Mouse (Mus musculus) right cerebral cortex, postnatal 4 days (tissue): Measurements from ENCODE around the gene Gins1.
"Not testable (repeated sequence)": the region's sequence is repeated elsewhere in the genome, so short reads cannot be mapped to it uniquely, and the experiment has no call there.

ENCODE experiments used
- DNase-seq: peaks from one replicate; pipeline ENCODE4 v3.0.0-alpha.2; 2022

Gene Gins1

DNA sequence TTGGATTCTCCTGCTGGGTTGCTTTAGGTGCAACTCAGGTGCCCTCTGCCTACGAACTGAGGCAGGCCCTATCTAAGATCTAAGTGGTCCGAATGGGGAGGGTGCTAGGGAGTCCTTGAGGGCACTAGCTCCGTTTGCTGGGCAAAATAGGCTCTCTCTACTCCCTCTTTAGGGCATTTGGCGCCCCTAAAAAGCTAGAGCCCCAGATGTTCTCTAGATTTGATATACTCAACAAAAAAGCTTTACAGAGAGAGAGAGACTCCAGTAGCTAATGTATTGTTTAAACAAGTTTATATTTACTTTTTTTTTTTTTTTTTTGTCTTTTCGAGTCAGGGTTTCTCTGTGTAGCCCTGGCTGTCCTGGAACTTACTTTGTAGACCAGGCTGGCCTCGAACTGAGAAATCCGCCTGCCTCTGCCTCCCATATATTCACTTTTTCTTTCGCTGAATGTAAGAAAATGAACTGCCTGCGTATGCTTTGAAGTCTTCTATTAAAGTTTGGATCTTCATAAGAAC is at the start of gene Gins1:
Gins1 (plus strand) TSS at position 465 of the 515 bp plus-strand sequence.
- no peak for DNase-seq

DNA sequence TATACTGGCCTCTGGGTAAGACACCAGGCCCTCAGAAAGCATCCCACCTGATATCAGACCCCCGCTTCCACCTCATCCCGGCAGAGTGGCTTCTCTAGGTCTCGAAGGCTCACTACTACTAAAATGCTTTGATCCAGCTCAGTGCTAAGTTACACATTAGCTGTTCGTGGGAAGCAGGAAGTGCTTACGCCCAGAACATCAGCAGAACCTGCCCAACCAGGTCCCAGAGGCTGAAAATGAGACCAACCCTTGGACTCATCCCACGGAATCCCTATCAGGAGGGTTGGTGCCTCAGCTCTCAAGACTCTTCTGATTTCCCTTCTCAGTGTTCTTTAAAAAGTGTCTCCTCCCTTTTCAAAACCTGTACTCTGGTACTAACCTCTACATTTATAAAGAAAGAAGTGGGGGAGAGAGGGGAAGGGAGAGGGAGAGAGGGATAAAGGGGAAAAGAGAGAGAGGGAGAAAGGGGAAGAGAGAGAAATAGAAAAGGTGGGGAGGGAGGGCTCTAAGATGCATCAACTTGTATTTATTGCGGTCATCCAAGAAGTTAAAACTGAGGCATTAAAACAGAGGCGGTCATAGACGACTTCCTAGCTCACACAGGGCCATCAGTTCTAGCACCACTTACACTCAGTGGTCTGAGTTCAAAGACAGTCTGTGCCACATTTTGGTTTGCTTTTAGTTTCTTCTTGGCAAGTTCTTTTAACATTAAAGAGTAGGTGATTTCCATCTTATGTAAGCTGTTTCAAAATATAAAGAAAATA is 46.3 kb upstream of the Gins1 start:
- DNase-seq, result no peak

DNA sequence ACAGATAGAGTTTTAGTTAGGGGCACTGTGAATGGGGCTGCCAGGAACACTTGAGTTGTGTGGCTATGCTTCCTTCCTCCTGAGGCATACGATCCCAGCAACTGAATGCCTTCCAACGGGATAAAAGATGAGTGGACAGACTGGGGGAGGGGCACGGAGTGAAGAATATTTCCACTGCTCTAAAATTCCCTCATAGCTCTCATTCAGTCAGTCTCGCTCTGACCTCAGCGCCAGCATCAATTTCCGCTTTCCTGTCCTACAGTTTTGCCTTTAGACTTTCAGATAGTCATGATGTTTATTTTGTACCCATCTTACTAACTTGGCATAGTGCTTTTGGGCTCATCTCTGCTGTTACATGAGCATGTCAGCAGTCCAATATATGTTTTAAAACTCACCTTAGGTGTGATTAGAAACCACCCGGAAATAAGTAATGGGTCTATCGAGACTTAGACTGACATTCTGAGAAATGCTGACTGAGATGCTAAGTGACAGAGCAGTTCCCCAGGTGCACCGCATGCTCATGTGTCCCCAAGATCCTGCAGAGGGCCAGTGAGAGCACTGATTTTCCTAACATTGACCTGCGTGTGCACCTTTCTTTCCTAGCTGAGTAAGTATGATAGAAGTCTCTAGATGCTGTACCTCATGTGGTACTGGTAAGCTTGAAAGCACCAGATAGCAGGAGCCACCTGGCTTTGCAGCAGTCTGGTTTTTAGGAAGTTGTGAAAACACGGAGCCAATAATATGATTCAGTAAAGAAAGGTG is 45.3 kb upstream of the Gins1 start:
- DNase-seq, result no peak

DNA sequence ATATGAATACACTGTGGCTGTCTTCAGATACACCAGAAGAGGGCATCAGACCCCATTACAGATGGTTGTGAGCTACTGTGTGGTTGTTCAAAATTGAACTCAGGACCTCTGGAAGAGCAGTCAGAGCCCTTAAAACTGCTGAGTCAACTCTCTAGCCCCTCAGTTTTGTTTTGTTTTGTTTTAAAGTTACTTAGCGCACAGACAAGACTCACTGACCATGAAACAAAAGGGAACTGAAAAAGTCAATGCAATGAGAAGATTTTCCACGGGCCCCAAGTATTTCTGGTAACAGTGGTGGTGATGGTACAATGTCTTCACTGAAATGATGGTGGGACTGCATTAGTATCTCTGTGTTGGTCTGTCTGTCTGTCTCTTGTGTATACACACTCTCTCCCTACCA is 44.1 kb upstream of the Gins1 start:
- DNase-seq, result no peak

DNA sequence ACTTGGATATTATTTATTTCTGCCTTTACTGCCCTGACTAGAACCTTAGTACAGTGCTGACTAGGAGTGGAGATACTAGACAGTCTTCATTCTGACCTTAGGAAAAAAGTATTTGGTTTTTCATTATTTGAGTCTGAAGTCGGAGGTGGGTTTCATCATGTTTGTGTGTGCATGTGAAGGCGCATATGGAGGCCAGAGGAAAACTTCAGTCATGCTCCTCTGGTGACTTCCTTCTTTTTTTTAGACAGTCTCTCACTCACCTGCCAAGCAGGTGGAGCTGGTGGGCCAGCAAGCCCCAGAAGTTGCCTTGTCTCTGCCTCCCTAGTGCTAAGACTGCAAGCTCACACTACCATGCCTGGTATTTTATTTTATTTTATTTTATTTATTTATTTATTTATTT is 38.2 kb upstream of the Gins1 start:
- DNase-seq, result no peak

DNA sequence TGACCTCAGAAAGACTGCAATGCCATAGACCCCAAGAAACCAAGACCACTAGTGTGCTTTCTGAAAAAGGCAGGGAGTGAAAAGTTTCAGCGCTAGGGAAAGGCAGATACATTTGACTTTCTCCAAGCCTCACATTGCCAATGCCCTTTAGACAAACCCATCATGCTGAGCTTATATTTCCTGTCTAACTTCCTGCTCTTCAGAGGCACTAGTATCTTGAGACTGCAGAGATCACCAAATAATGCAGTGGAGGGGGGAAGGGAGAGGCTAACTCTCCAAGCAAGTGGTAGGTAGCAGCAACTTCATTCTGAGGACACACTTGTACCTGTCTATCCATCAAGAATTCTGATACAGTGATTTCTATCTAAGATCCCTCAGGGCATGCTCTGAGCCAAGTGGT is 35.8 kb upstream of the Gins1 start:
- no peak for DNase-seq

DNA sequence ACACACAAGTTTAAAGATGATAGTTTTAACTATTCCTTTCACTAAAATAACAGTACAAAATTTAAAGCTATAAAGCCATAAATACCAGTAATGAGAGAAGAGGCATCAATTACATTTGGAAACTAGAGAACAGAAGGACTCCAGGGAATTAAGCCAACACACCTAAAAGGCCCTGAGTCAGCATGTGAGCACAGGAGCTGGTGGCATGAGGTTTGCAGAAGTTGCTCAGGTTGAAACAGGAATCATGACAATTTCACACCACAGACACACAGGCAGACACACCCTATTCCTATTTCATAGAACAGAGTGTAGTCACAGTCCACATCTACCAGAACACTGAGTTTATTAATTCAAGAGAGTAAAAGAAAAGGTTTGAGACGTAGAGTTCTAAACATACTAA is 30.7 kb upstream of the Gins1 start:
- DNase-seq, result no peak

DNA sequence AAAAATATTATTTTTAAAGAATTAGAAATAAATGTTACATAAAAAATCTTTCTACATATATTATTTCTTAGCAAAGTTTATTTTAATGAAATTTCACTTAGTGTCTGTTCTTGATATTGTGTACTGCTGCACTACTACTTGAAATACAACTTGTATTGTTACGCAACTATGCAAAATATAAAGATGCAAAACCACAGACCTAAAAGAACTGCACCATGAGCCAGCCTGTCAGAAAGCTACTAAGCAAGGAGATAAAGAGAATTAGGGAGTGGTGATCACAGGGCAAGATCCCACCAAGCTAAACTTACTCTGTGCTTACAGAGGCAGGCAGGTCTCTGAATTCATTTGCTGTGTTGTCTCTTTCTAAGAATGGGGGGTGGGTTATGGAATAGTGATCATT is 30.0 kb upstream of the Gins1 start:
- DNase-seq, result no peak

DNA sequence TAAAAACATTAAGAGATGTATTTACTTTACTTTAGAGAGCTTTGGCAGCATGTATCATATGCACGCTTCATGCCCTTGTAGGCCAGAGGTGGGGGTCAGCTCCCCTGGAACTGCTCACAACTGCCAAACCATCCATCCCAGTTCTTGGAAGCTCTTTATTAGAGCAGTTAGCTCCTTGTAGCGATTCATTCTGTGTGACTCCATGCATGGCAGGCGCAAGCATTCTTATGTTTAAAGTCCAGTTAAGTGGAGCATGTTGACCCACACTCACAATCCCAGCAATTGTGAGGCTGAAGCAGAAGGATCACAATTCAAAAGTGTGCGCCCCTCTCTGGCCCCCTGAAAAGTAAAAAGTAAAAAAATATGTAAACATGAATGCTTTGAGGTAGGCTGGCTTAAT is 27.6 kb upstream of the Gins1 start:
- no peak for DNase-seq

DNA sequence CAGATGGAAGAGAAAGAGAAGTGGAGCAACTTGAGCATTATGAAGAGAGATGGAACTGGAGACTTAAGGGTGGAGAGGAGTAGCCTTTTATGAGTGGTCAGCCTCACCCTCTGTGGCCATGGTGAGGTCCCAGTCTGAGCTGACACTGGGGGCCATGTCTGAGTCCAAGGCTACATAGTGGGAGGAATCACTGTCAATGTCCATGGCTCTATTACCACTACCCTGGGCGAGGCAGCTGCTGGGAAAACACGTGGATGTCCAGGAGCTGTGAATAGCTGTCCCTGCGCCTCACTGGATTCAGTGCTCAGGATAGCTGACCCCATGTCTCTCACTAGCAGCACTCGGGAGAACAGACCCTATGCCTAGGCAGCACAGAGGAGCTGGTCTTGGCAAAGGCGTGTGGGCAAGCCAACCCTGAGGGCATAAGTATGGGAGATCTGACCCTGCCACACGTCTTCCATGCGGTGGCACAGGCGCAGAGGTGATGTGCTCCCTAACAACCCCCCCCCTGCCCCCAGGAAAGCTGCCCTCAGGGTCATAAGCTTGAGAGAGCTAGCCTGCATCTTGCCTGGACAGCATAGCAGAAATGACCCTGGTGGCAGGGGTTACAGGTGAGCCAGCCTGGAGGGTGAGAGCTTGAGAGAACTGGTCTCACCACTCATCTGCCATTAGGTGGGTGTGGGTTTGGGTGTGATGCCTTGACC is 21.0 kb upstream of the Gins1 start:
- no peak for DNase-seq

DNA sequence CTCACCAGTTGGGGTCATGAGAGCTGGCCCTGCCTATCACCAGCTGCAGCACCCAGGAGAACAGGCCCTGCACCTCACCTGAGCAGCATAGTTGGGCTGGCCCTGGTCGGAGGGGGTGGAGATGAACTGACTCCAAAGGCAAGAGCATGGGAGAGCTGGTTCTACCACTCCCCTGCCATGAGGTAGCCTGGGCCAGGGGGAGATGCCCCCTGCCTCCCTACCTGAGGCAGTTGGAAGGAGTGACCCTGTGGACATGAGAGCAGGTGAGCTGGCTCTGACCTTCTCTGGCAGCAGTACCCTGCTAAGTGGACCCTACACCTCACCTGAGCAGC is 20.5 kb upstream of the Gins1 start:
- no peak for DNase-seq

DNA sequence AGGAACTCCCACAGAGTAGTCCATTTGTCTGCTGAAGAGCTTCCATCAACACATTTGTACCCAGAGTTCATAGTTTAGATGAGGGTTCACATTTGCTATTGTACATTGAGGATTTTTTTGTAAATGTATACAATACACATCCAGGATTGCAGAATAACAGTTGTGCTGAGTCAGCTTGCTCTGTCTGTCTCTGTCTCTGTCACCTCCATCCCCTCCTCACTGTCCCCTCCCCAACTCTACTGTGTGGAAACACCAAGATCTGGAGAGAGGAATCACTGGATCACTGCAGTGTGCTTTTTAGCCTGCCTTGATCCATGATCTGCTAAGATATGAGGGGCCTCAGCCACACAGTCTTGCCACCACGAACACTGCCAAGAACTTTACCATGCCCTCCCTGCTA is 19.4 kb upstream of the Gins1 start:
- no peak for DNase-seq

DNA sequence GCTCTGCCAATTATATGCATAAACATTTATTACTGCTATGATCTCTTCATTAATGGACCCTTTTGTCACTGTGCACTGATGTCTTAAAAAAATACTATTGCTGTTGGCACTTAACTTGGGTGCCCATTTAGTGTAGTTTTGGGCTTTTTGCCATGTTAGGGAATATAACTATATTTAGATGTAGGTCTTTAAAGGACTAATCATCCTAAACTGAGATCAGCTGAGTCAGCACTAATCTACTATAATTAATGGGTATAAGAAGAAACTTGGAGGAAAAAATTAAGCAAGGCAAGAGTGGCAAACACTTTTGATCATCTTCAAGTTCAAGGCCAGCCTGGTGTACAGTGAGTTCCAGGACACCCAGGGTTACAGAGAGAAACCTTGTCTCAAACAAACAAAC is 18.9 kb upstream of the Gins1 start:
- DNase-seq, result no peak

DNA sequence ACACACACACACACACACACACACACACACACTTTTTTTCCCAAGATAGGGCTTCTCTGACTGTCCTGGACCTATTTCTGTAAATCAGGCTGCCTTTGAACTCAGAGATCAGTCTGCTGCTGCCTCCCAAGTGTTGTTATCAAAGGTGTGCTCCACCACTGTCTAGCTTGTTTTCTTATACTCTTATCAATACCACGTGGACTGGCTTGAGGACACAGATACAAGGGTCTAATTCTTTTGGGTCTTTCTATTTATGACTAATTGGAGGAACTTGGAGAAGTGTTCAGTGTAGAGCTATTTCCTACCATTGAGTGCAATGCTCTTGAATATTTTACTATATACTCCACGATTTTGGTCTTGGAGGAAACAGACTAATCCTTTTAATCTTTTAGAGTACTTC is 17.8 kb upstream of the Gins1 start:
- DNase-seq, result no peak

DNA sequence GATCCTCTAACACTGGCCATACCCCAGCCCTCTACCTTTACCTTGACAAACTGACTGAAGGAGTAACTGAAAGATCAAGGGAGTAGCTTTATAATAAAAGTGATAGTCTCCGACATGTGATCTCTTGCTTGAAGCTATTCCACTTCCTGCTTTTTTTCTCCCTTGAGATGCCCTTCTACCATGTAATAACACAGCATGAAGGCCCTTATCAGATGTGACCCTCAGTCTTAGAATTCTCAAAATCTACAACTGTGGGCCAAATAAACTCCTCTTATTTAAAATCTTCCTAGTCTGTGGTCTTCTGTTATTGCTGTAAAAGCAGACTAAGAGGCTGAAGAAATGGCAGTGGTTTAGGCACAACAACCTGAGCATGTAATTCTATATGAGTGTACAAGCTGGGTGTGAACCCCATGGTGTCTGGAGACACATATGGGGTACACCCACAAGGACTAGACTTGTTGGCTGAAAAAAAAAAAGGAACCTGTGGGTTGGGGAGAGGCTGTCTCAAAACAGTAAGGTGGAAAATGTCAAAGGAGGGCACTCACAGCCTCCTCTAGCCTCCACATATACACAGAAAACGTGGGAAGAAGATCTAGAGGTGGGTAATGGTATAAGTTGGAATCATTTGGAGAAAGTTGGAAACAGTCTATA is 10.5 kb upstream of the Gins1 start:
- no peak for DNase-seq

DNA sequence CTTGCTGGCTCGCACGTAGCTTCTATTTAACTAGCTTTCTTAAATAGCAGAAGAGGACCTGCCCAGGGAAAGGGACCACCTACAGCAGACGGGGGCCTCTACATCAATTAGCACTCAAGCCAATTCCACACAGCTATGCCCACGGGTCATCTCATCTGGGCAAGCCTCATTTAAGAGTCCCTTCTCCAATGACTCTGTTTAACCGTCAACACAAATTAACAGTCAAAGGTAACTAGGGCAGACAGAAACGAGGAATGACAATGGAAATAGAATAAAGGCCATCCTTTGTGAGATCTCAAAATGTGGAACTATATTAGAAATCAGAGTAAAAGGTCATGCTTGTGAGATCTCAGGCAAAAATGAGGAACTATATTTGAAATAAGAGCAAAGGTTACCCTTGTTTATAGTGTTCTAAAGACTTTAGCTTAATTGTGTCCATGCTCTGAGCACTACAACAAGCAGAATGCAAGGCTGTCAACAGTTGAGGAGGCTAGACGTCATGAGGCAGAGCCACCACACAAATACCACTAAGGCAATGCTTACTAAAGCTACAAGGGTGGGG is 9.4 kb upstream of the Gins1 start:
- no peak for DNase-seq

DNA sequence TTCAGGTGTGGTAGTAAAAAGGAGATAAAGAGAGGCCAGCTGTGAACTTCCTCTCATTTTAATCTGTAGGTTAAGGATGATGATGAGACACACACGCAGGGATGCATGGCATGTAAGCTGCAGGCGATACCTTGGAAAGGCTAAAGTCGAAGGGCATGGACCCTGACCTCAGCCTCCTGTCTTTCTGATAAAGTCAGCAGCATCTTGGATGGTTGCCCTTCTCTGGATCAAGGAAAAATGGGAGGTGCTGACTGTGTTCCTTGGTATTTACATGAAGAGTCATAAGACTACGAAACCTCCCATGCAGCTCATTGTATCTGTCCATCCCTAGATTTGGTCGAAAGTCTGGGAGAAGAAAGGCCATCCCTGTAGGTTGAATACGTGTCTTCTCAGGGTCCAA is 4.9 kb upstream of the Gins1 start:
- DNase-seq, result no peak

DNA sequence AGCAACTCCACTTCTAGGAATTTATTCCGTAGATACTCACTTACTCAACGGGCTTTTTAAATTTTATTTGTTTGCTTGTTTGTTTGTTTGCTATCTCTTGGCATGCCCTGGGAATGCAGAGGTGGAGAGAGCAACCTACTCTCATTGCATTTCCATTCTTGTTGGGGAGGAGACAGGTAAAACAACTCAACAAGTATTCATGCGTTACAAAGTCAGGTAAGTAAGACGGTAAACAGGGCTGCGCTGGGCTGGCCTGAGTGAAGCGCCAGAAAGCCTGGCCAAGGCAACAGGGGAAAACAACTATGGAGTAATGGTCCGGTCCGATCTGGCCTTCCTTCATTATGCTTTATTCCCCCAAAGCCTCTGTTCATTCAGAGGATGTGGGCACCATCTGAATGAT is 2.9 kb upstream of the Gins1 start:
- no peak for DNase-seq

DNA sequence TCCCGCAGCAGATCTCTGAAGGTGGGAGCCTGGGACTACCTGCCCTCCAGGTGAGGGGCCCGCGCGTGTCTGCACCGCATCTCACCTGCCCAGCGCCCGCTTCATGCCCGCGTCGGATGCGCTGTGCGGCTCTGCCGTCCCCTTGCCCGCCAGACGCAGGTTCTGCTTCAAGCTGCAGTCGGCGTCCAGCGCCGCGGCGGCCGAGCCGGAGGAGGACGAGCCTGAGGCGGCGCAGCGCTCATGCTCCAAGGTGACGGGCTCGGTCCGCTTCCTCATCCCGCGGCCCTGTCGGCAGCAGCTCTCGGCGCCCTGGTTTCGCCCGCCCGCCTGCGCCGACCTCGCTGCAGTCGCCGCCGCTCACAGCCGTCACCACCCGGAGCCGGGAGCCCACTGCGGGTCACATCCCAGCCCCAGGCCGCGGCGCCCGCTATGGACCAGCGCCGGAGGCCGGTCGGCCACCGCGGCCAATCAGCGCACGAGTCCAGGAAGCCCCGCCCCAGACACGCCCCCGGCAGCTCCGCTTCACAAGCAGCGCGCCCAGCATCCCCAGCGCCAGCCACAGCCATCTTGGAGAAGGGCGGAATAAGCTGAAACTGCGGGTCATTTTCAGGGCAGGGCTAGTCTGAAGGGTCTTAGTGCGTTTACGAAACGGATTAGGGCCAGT is 796 bp upstream of the Gins1 start, which contains the start of gene Abhd12:
Abhd12 (minus strand) TSS at position 470 of the 664 bp plus-strand sequence.
- peak; percentile 97 for DNase-seq

DNA sequence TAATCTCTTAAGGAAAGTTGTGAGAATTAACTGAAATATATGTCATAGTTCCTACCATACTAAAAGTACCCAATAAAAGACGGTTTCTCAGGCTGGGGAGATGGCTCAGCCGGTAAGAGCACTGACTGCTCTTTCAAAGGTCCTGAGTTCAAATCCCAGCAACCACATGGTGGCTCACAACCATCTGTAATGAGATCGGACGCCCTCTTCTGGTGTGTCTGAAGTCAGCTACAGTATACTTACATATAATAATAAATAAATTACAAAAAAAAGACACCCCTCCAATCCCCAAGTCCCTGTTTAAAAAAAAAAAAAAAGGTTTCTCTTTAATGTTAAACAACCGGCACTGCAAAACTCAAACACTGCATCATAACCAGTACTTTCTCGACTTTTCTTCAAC is 3.7 kb downstream of the Gins1 start:
- not testable (repeated sequence) for DNase-seq

DNA sequence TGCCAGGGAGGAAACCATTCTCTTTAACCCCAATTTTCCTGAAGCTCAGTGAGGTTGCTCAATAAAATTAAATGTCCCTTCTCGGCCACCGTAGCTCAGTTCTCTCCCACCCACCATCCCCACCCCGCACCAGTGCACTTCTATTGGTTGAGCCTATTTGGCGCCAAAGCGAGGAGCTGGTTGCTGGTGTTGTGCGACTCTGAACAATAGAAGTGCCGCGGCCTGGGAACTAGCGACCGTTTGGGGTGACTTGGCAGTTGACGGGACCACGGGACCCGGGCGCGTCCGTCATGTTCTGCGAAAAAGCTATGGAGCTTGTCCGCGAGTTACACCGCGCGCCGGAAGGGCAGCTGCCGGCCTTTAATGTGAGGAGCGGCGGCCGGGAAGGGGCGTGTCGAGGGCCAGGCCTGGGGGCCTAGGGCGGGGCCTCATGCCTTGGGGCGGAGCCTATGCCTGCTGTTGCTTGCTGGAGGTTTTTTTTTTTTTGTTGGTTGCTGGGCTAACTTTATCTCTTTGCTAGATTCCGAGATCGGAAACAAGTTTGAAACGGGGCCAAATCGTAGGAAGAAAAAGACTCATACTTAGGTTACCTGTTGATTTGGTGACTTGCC is 4.3 kb downstream of the Gins1 start:
- DNase-seq, result peak; percentile 83
